Mouse (Mus musculus) hindbrain, embryonic 13.5 days (tissue): ENCODE measurements around the gene Gm20696. TPM values are rescaled to one million over a fixed set of nuclear protein-coding genes. Genes with fewer than 3 reads are reported as not detected.

Experiments used
- ATAC-seq: fragments of 200-750 bp; cut with Nextera tagmentation; 2 replicates; pipeline ENCODE4 v1.8.0; 2017; ENCODE audit warnings: moderate TSS enrichment; ENCODE audit not compliant: low FRiP score
- H3K27ac ChIP-seq: fragments of 300-500 bp; sonication (generic); 2 replicates; pipeline ENCODE4 v1.5.1; 2015; ENCODE audit warnings: inconsistent platforms, mild to moderate bottlenecking, moderate library complexity
- H3K27me3 ChIP-seq: fragments of 300-500 bp; sonication (generic); 2 replicates; pipeline ENCODE4 v1.6.1; 2015; ENCODE audit warnings: mild to moderate bottlenecking, inconsistent platforms
- H3K36me3 ChIP-seq: fragments of 300-500 bp; sonication (generic); 2 replicates; pipeline ENCODE4 v1.6.1; 2015; ENCODE audit warnings: mild to moderate bottlenecking, inconsistent platforms
- H3K4me1 ChIP-seq: fragments of 300-500 bp; sonication (generic); replicated peaks from 2 replicates; pipeline ENCODE4 v1.6.1; 2015; ENCODE audit warnings: inconsistent platforms
- H3K4me2 ChIP-seq: fragments of 300-500 bp; sonication (generic); 2 replicates; pipeline ENCODE4 v1.6.1; 2015; ENCODE audit warnings: inconsistent platforms, mild to moderate bottlenecking, moderate library complexity
- H3K4me3 ChIP-seq: fragments of 300-500 bp; sonication (generic); 2 replicates; pipeline ENCODE4 v1.5.1; 2015; ENCODE audit warnings: mild to moderate bottlenecking, inconsistent platforms
- H3K9ac ChIP-seq: fragments of 300-500 bp; sonication (generic); 2 replicates; pipeline ENCODE4 v1.6.1; 2015; ENCODE audit warnings: mild to moderate bottlenecking, inconsistent platforms
- H3K9me3 ChIP-seq: fragments of 300-500 bp; sonication (generic); 2 replicates; pipeline ENCODE4 v1.6.1; 2016; ENCODE audit warnings: inconsistent platforms
- WGBS: fragments of 180-500 bp; shearing (Covaris S2); methylation state at CpG from one replicate; pipeline ENCODE4 v1.1.7; 2015; 5-methylcytosine and 5-hydroxymethylcytosine counted together
- microRNA-seq: library from miRNA; unstranded; fragments of <30 nt; microRNA quantifications from one replicate; pipeline ENCODE4, GENCODE M21; 2016
- polyA plus RNA-seq: library from polyadenylated mRNA; unstranded; fragments of >200 nt; fragmentation: Nextera tagmentation; extraction: Ambion mirVana; gene quantifications from 2 replicates; pipeline ENCODE4 v1.2.1, GENCODE M21; 2015

Gene Gm20696
- polyA plus RNA-seq, 1 experiment from 2014 or later = 2.7 TPM

DNA sequence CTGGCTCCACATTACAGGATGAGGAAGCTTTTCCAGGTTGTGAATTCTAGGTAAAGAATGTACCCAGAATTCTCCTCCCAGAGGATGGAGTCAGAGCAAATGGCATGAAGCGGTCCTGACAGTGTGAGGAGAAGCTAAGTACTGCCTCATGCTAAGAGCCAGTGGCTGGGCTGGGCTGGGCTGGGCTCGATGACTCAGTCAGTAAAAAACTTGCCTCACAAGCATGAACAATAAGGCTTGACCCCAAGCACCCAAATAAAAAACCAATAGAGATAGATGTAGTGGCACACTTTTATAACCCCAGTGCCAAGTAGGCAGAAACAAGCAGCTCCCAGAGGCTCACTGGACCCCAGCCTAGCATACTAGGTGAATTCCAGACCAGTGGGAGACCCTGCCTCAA is 448.8 kb downstream of the Gm20696 start:
- Histone ChIP-seq H3K27ac (no peak overlapping the region), H3K9me3 (no peaks in the 10 kb centered on the region), H3K36me3 (no peaks in the 10 kb centered on the region), H3K4me1 (peaks cover 14% of the 10 kb centered on the region), H3K4me3 (no peak overlapping the region), H3K4me2 (no peak overlapping the region), H3K9ac (no peak overlapping the region), H3K27me3 (no peaks in the 10 kb centered on the region)
- ATAC-seq = no peak
- WGBS = 76% methylated on average over 2 of the region's 2 CpGs

DNA sequence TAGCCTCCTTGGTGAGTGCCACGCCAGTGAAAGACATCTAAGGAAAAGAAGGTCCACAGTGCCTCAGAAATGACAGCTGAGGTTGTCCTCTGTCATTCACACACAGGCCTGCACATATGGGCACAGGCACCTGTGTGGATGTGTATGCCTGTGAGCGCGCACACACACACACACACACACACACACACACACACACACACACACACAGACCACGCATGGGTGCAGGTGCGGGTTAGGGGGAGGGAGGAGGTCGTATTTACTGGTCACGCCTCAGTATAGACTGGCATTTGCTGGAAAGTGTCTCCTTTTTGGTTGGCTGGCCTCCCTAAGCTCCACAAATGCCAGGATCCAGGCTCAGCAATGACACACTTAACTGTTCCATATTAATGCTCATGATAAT is 449.4 kb downstream of the Gm20696 start:
- Histone ChIP-seq H3K9ac (no peak overlapping the region), H3K4me2 (no peak overlapping the region), H3K36me3 (no peaks in the 10 kb centered on the region), H3K27me3 (no peaks in the 10 kb centered on the region), H3K9me3 (no peaks in the 10 kb centered on the region), H3K27ac (no peak overlapping the region), H3K4me3 (no peak overlapping the region), H3K4me1 (peaks cover 14% of the 10 kb centered on the region)
- ATAC-seq = no peak
- WGBS = 65% methylated on average over 7 of the region's 7 CpGs

GRCm38 (mm10) chr6:99212461-99212860 is 454.1 kb downstream of the Gm20696 start:
- no peaks in the 10 kb centered on the region for H3K9me3 ChIP-seq
- no peaks in the 10 kb centered on the region for H3K27me3 ChIP-seq
- ATAC-seq = no peak
- WGBS = 85% methylated on average over 4 of the region's 4 CpGs
- peaks cover 19% of the 10 kb centered on the region for H3K4me1 ChIP-seq
- H3K4me2 ChIP-seq = no peak overlapping the region
- no peak overlapping the region for H3K4me3 ChIP-seq
- no peaks in the 10 kb centered on the region for H3K36me3 ChIP-seq
- H3K9ac ChIP-seq = no peak overlapping the region
- no peak overlapping the region for H3K27ac ChIP-seq

- Histone ChIP-seq H3K4me1 (peaks cover 16% of the 10 kb centered on the region), H3K36me3 (no peaks in the 10 kb centered on the region), H3K4me3 (no peak overlapping the region), H3K9ac (no peak overlapping the region), H3K9me3 (no peaks in the 10 kb centered on the region), H3K27ac (no peak overlapping the region), H3K4me2 (no peak overlapping the region), H3K27me3 (no peaks in the 10 kb centered on the region)
- whole genome bisulfite sequencing = 88% methylated on average over 5 of the region's 5 CpGs
- ATAC-seq = no peak
Measured at GRCm38 (mm10) chr6:99211663-99212333, 454.8 kb downstream of the Gm20696 start.

GRCm38 (mm10) chr6:99210161-99210560 is 456.4 kb downstream of the Gm20696 start:
- H3K4me2 ChIP-seq = no peak overlapping the region
- WGBS = 85% methylated on average over 7 of the region's 7 CpGs
- H3K9me3 ChIP-seq = no peaks in the 10 kb centered on the region
- peaks cover 23% of the 10 kb centered on the region for H3K4me1 ChIP-seq
- no peaks in the 10 kb centered on the region for H3K36me3 ChIP-seq
- H3K27ac ChIP-seq = no peak overlapping the region
- peaks cover 7% of the 10 kb centered on the region; the same call in 1 of the 2 replicates for H3K27me3 ChIP-seq
- ATAC-seq = no peak
- no peak overlapping the region for H3K4me3 ChIP-seq
- H3K9ac ChIP-seq = no peak overlapping the region

Small RNA genes lying within 50 kb of the gene (microRNA-seq; reads per million reads assigned to microRNA genes)
- not detected for gene Gm22328

Other genes with a start within 250 kb of the Gm20696 start
- gene Foxp1, start 144.1 kb downstream of the Gm20696 start, polyA plus RNA-seq = 64.7 and 66.6 TPM in 2 replicates
- gene Eif4e3, start within 50 bp of the Gm20696 start, polyA plus RNA-seq = 7.5 and 7.8 TPM in 2 replicates
- gene Gpr27, start 25.9 kb upstream of the Gm20696 start, polyA plus RNA-seq = 9.8 and 10.2 TPM in 2 replicates
- gene Prok2, start 59.6 kb upstream of the Gm20696 start, polyA plus RNA-seq = 0.12 and 0.26 TPM in 2 replicates